In genomic region chr7:29296998-29297397, GRCm38 (mm10) we compare ENCODE assay signal across 7 mouse cellular contexts. TPM values are rescaled to one million over a fixed set of nuclear protein-coding genes. Genes with fewer than 3 reads are reported as not detected.
DNase-seq lines count a peak whose midpoint lies in the region; TF ChIP-seq lines count a peak whose summit lies in the region.

No protein-coding gene starts in this region.

- no peak overlapping the region for H3ac ChIP-seq in C2C12 (ENCODE audit: control insufficient read depth, insufficient read length, low read depth)

- peak; percentile 79 for DNase-seq in 416B (ENCODE audit: low read depth)
- peak; percentile 64 for DNase-seq in c-Kit-positive CD71-positive TER-119-positive erythroid progenitor cells, embryonic 14.5 days (ENCODE audit: low spot score)
- peak; percentile 66 for DNase-seq in gastrocnemius, adult 2 months
- peak; percentile 67 for DNase-seq in kidney, adult 11 months
- peak; percentile 78 for DNase-seq in lung, postnatal 14 days
- DNase-seq in spleen, postnatal 4 days (ENCODE audit: low spot score in 2 of 2): peak; percentile 63 to 78

- no peak overlapping the region for H3K27ac ChIP-seq in gastrocnemius, adult 2 months

- no peak overlapping the region for H3K4me3 ChIP-seq in C2C12 (ENCODE audit: insufficient read depth, poor library complexity, severe bottlenecking)
- peak overlapping the region; percentile 36; the same call in 1 of the 2 replicates for H3K4me3 ChIP-seq in gastrocnemius, adult 2 months

- no peaks in the 10 kb centered on the region for H3K27me3 ChIP-seq in C2C12 (ENCODE audit: control insufficient read depth, insufficient read depth, insufficient read length)

- intact Hi-C loops in gastrocnemius, adult 2 months (cut with DNase I): loop anchor here (2.0 kb wide), 2 partner anchors 50 to 166 kb away; no protein-coding TSS in a partner anchor

- H3K36me3 ChIP-seq in C2C12 (ENCODE audit: control insufficient read depth, insufficient read depth): no peaks in the 10 kb centered on the region

- no peaks in the 10 kb centered on the region for H3K79me3 ChIP-seq in C2C12 (ENCODE audit: low read depth)

- no peaks in the 10 kb centered on the region for H3K79me2 ChIP-seq in C2C12 (ENCODE audit: control insufficient read depth, insufficient read depth)

- TF ChIP-seq CTCF in C2C12 (IDR thresholded peaks at IDR 0.05; ENCODE audit: control insufficient read depth, insufficient read depth, insufficient read length): peak; percentile 74
- peak; percentile 84 for TF ChIP-seq CTCF in gastrocnemius, adult 2 months (IDR thresholded peaks at IDR 0.05)

TF ChIP-seq in C2C12, 6 proteins besides CTCF, POLR2A, EP300 and RAD21:
- TF ChIP-seq MYOD1 (IDR thresholded peaks at IDR 0.05; ENCODE audit: control insufficient read depth, insufficient read length, low read depth): no peak
- no peak for TF ChIP-seq CEBPB (IDR thresholded peaks at IDR 0.05; ENCODE audit: low read depth)
- no peak for TF ChIP-seq MYOG (IDR thresholded peaks at IDR 0.05; ENCODE audit: control insufficient read depth, extremely low read depth, insufficient read length)
- TF ChIP-seq MAX (IDR thresholded peaks at IDR 0.05): no peak
- TF ChIP-seq FOSL1 (IDR thresholded peaks at IDR 0.05; ENCODE audit: insufficient read depth, low read length, poor library complexity, severe bottlenecking): no peak
- no peak for TF ChIP-seq USF1 (IDR thresholded peaks at IDR 0.05; ENCODE audit: low read depth)

RNA-seq across cellular contexts. Expression of gene Dpf1, which starts 6.8 kb away (rescaled TPM):
- polyA plus RNA-seq in C2C12 (2012; fragmentation: generic; extraction: Trizol): 14.3 TPM
- 1 to 10 TPM in 1 of 2 experiments, under 1 TPM in 1; 0.86 to 2.6 TPM for total RNA-seq in gastrocnemius, adult 2 months (2021)

RNA-seq across cellular contexts. Expression of gene Ppp1r14a, which starts 7.9 kb away (rescaled TPM):
- 0.43 TPM for polyA plus RNA-seq in C2C12 (2012; fragmentation: generic; extraction: Trizol)
- 1 to 10 TPM; 3.8 to 4.5 TPM for total RNA-seq in gastrocnemius, adult 2 months (2021)

RNA-seq across cellular contexts. Expression of gene Spint2, which starts 15.3 kb away (rescaled TPM):
- polyA plus RNA-seq in C2C12 (2012; fragmentation: generic; extraction: Trizol): not detected
- total RNA-seq in gastrocnemius, adult 2 months (2021): 1 to 10 TPM; 4.7 to 6.0 TPM

RNA-seq across cellular contexts. Expression of gene 2200002D01Rik, which starts 48.7 kb away (rescaled TPM):
- 72.9 TPM for polyA plus RNA-seq in C2C12 (2012; fragmentation: generic; extraction: Trizol)
- total RNA-seq in gastrocnemius, adult 2 months (2021): under 1 TPM; 0.64 to 0.81 TPM

RNA-seq across cellular contexts. Expression of gene Yif1b, which starts 58.9 kb away (rescaled TPM):
- polyA plus RNA-seq in C2C12 (2012; fragmentation: generic; extraction: Trizol): 140 TPM
- total RNA-seq in gastrocnemius, adult 2 months (2021): 10 to 100 TPM; 35.9 to 46.6 TPM
